Mouse (Mus musculus): ENCODE results near the gene Dop1b. TPM values are rescaled to one million over a fixed set of nuclear protein-coding genes. Genes with fewer than 3 reads are reported as not detected.
A peak's percentile ranks its signal among the peaks of the same experiment; 100 is the strongest.
"Not testable (repeated sequence)": the region's sequence is repeated elsewhere in the genome, so short reads cannot be mapped to it uniquely, and the experiment has no call there.

The Dop1b gene
- polyA plus RNA-seq, 1 experiment from 2014 or later, result 30.7 TPM

DNA sequence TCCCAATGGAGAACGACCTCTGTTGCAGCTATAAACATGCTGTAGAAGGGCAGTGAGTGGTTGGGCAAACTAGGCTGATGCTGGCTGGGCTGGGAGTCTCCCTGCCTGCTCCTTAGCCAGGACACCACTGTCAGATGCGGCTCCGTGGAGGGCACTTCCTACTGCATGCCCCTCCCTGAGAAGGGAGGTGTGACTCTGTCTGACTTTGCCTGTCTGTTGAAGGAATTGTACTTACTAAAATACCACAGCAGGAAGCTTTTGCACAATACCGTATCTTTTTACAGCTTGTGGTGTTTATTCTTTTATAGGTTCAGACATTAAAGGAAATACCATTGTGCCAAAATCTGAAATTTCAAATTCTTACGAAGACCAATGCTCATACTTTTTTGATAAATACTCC is 40.1 kb downstream of the Dop1b start:
- H3K27ac ChIP-seq, result peak overlapping the region; percentile 79
- 8% methylated on average over 5 of the region's 5 CpGs for WGBS (ENCODE audit: missing documents)
- H3K79me2 ChIP-seq (ENCODE audit: inconsistent target), result no peaks in the 10 kb centered on the region
- H3K36me3 ChIP-seq (ENCODE audit: inconsistent target), result peaks cover 31% of the 10 kb centered on the region
- no peak overlapping the region for H3K4me3 ChIP-seq (ENCODE audit: inconsistent target)

DNA sequence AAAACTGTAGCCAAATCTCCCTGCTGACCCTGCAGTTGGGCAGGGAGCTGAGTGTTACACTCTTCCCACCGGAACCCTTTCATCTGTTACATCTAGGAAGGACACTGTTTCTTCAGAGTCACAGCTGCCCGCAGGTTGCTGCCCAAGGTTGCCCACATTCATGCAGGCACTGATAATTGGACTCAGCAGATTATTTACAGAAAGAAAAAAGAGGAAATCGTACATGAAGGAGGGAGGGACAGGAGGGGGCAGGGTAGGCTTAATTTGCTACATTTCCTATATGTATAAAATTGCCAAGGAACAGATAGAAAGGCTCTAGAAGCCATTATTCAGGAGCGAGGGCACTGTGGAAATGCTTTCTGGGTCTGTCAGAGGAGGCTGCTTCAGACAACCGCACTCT is 44.9 kb downstream of the Dop1b start:
- 47% methylated on average over 5 of the region's 5 CpGs for WGBS (ENCODE audit: missing documents)
- Histone ChIP-seq H3K27ac (no peak overlapping the region), H3K4me3 (ENCODE audit: inconsistent target) (no peak overlapping the region), H3K79me2 (ENCODE audit: inconsistent target) (no peaks in the 10 kb centered on the region), H3K36me3 (ENCODE audit: inconsistent target) (peaks cover 70% of the 10 kb centered on the region)

DNA sequence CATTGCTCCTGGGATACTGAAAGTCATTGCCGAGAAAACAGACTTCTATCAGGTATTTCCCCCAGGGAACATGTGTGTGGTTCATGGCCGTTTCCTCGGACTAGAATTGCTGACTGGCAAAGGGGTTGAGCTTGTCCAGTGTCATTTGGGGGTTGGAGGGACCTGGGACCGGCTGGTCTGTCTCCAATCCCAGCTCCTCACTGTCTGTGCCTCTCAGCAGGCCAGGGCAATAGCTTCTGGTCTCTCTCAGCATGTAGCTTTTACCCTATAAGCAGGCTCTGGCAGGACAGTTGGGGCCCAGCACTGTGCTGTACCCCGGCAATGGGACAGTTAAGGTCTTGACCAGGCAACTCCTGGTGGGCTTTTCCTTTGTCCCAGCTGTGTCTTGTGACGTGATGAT is 51.7 kb downstream of the Dop1b start:
- WGBS (ENCODE audit: missing documents), result 93% methylated on average over 6 of the region's 6 CpGs
- Histone ChIP-seq H3K27ac (no peak overlapping the region), H3K36me3 (ENCODE audit: inconsistent target) (peaks cover 72% of the 10 kb centered on the region), H3K4me3 (ENCODE audit: inconsistent target) (no peak overlapping the region), H3K79me2 (ENCODE audit: inconsistent target) (no peaks in the 10 kb centered on the region)

DNA sequence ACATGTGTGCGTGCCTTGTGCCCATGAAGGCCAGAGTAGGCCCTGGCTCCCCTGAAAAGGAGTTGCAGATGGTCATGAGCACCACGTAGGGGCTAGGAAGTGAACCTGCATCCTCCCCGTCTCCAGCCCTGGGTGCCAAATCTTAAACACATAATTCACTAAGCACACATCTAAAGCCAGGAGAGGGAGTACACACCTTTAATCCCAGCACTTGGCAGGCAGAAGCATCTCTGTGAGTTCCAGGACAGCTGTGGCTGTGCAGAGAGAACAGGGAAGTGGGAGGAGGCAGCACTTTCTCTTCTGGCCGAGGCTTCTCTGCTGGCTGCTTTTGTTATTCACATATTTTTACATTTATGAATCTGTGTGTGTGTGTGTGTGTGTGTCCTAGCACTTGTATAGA is 52.9 kb downstream of the Dop1b start:
- no peaks in the 10 kb centered on the region for H3K79me2 ChIP-seq (ENCODE audit: inconsistent target)
- 77% methylated on average over 4 of the region's 4 CpGs for WGBS (ENCODE audit: missing documents)
- no peak overlapping the region for H3K4me3 ChIP-seq (ENCODE audit: inconsistent target)
- peaks cover 70% of the 10 kb centered on the region for H3K36me3 ChIP-seq (ENCODE audit: inconsistent target)
- H3K27ac ChIP-seq, result no peak overlapping the region

DNA sequence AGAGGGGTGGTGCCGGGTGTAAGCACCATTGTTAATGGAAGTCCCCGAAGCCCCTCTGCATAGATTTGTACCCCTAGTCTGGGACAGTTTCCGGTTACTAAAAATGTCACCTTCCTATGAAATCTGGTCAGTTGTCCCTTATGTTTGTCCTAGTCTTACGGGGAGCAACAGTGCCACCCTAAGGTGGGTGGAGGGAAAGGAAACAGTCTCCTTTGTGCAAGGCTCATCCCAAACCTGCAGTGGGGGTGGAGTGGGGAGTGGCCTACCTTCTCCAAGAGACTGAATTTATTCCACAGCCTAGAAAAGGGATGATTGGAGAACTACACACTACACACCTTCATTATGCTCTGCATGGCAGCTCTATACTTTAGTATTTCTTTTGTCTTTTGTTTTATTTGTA is 55.3 kb downstream of the Dop1b start:
- peak overlapping the region; percentile 35 for H3K27ac ChIP-seq

DNA sequence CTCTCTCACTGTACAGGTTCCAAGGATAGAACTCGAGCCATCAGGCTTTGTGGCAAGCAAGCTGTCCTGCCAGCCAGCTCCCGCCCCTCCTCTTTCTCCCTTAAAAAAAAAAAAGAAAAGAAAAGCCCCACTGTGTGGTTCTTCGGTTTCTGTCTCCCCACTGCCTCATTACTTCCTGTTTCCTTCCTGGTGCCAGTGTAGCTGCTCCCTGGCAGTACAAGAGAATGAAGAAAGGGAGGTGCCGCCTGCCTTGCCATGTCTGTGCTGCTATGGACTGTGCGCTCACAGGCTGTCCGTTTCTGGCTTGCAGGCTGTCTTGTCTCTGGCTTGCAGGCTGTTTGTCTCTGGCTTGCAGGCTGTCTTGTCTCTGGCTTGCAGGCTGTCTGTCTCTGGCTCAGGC is 55.8 kb downstream of the Dop1b start:
- H3K27ac ChIP-seq, result peak overlapping the region; percentile 35
- no peak overlapping the region for H3K4me3 ChIP-seq (ENCODE audit: inconsistent target)
- H3K36me3 ChIP-seq (ENCODE audit: inconsistent target), result peaks cover 63% of the 10 kb centered on the region
- WGBS (ENCODE audit: missing documents), result 20% methylated on average over 6 of the region's 6 CpGs
- no peaks in the 10 kb centered on the region for H3K79me2 ChIP-seq (ENCODE audit: inconsistent target)

More for the DNA sequence above, 55.3 kb downstream of the Dop1b start:
- peaks cover 69% of the 10 kb centered on the region for H3K36me3 ChIP-seq (ENCODE audit: inconsistent target)
- no peak overlapping the region for H3K4me3 ChIP-seq (ENCODE audit: inconsistent target)
- no peaks in the 10 kb centered on the region for H3K79me2 ChIP-seq (ENCODE audit: inconsistent target)
- WGBS (ENCODE audit: missing documents), result 64% methylated on average over 4 of the region's 4 CpGs

DNA sequence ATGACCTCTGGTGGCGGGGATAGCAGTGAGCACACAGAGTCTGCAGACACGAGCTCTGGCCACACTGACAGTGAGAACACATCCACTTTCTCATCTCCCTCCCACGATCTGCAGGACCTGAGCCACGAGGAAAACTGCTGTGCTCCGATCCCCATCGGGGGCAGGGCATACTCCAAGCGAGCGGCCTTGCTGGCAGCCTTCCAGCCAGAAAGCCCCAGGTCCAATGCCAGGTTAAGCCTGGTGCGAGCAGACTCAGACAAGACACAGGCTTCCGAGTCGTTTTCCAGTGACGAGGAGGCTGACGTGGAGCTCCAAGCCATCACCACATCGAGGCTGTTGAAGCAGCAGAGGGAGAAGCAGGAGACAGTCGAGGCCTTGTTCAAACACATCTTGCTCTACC is 57.9 kb downstream of the Dop1b start:
- no peak overlapping the region for H3K4me3 ChIP-seq (ENCODE audit: inconsistent target)
- H3K79me2 ChIP-seq (ENCODE audit: inconsistent target), result no peaks in the 10 kb centered on the region
- H3K36me3 ChIP-seq (ENCODE audit: inconsistent target), result peaks cover 53% of the 10 kb centered on the region
- H3K27ac ChIP-seq, result no peak overlapping the region
- 93% methylated on average over 15 of the region's 15 CpGs for WGBS (ENCODE audit: missing documents)

DNA sequence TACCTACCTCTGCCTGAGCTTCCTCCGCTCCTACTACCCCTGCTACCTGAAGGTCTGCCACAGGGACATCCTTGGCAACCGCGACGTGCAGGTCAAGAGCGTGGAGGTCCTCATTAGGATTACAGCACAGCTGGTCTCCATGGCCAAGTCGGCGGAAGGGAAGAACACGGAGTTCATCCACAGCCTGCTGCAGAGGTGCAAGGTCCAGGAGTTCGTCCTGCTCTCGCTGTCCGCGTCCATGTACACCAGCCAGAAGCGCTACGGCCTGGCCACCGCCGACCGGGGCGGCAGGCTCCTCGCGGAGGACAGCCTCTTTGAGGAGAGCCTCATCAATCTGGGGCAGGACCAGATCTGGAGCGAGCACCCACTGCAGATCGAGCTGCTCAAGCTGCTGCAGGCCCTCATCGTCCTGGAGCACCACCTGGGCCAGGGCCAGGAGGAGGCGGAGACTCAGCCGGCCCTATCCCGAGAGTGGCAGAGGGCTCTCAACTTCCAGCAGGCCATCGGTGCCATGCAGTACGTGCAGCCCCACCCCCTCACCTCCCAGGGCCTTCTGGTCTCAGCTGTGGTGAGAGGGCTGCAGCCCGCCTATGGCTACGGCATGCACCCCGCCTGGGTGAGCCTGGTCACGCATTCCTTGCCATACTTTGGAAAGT is 58.7 kb downstream of the Dop1b start:
- peaks cover 55% of the 10 kb centered on the region for H3K36me3 ChIP-seq (ENCODE audit: inconsistent target)
- WGBS (ENCODE audit: missing documents), result 96% methylated on average over 28 of the region's 32 CpGs
- no peaks in the 10 kb centered on the region for H3K79me2 ChIP-seq (ENCODE audit: inconsistent target)
- no peak overlapping the region for H3K4me3 ChIP-seq (ENCODE audit: inconsistent target)
- no peak overlapping the region for H3K27ac ChIP-seq

DNA sequence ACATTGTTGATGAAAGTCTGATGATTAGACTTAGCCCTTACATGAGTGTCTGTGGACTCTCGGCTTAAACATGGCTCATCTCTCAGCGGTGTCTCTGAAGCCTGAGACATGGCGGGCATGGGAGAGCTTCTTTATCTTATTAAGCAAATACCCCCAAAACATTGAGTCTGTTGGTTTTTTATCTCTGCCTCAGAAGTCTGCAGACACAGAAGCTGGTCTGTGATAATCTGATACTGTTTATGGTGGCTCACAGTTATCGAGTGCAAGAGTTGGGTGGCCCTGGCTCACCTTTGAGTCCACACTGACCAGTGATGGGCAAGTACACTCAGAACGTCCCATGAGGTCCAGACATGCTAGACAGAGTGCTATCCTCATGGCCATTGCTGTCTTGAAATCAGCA is 63.0 kb downstream of the Dop1b start:
- WGBS (ENCODE audit: missing documents), result 96% methylated on average over 4 of the region's 5 CpGs
- no peak overlapping the region for H3K4me3 ChIP-seq (ENCODE audit: inconsistent target)
- no peaks in the 10 kb centered on the region for H3K79me2 ChIP-seq (ENCODE audit: inconsistent target)
- H3K27ac ChIP-seq, result no peak overlapping the region
- peaks cover 67% of the 10 kb centered on the region for H3K36me3 ChIP-seq (ENCODE audit: inconsistent target)

DNA sequence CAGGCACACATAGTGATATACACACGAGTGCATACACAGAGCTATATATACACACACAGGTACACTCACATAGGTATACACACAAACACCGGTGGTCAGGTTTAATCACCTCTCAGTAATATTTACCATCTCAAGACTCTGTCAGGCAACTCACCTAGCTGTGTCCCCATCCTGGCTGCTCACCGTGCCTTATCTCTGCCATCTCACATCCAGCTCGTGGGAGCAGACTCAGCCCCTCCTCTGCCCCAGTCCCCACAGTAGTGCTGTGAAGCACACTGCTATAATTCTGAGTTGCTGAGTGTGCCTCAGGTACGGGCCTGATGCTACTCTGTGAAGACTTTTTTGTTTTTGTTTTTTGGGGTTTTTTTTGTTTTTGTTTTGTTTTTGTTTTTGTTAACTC is 64.8 kb downstream of the Dop1b start:
- H3K36me3 ChIP-seq (ENCODE audit: inconsistent target), result peaks cover 55% of the 10 kb centered on the region
- no peak overlapping the region for H3K4me3 ChIP-seq (ENCODE audit: inconsistent target)
- no peaks in the 10 kb centered on the region for H3K79me2 ChIP-seq (ENCODE audit: inconsistent target)
- 89% methylated on average over 5 of the region's 5 CpGs for WGBS (ENCODE audit: missing documents)
- H3K27ac ChIP-seq, result no peak overlapping the region

DNA sequence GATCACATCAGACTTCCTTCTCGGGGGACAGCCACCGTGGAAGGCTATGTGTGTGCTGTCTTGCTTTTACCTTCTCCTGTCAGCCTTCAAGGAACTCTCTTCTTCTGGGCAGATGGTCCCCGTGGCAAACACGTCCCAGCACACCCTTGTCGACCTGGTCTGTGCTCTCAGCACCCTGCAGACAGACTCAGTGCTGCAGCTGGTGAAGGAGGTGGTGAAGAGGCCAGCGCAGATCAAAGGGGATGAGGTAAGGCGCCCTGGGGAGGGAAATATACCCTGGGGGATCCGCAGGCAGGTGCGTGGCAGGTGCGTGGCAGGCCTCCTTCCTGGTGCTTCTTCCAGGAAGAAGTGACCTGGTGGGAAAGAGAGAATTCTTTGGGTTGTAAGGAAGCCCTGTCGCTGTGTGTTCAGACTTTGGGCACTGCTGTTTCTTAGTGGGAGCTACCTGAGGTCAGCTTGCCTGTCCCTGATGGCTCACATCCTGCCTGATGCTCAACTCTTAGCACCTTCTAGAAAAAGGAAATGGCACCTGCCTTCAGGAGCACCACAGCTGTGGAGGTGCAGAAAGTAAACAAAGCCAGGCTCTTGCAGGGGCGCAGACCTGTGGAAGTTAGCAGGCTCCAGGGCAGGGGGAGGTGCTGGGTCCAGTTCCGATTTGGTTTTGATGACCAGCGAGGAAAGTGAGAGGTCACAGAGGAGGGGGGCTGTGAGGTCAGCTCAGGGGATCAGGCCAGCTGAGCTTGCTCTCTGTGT is 65.7 kb downstream of the Dop1b start:
- H3K4me3 ChIP-seq (ENCODE audit: inconsistent target), result no peak overlapping the region
- no peak overlapping the region for H3K27ac ChIP-seq
- peaks cover 56% of the 10 kb centered on the region for H3K36me3 ChIP-seq (ENCODE audit: inconsistent target)
- WGBS (ENCODE audit: missing documents), result 88% methylated on average over 14 of the region's 14 CpGs
- no peaks in the 10 kb centered on the region for H3K79me2 ChIP-seq (ENCODE audit: inconsistent target)

DNA sequence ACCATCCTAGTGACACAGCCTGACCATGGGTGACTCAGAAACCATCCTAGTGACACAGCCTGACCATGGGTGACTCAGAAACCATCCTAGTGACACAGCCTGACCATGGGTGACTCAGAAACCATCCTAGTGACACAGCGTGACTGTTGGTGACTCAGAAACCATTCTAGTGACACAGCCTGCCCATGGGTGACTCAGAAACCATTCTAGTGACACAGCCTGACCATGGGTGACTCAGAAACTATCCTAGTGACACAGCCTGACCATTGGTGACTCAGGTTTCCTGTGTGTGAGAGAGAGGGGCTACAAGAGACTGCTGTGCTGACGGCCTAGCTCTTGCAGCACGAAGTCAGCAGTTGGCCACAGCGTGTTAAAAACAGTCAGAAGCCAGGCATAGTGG is 66.7 kb downstream of the Dop1b start:
- H3K36me3 ChIP-seq (ENCODE audit: inconsistent target), result peaks cover 61% of the 10 kb centered on the region
- not testable (repeated sequence) for H3K79me2 ChIP-seq (ENCODE audit: inconsistent target); H3K27ac ChIP-seq; H3K4me3 ChIP-seq (ENCODE audit: inconsistent target)
- 74% methylated on average over 4 of the region's 4 CpGs for WGBS (ENCODE audit: missing documents)

DNA sequence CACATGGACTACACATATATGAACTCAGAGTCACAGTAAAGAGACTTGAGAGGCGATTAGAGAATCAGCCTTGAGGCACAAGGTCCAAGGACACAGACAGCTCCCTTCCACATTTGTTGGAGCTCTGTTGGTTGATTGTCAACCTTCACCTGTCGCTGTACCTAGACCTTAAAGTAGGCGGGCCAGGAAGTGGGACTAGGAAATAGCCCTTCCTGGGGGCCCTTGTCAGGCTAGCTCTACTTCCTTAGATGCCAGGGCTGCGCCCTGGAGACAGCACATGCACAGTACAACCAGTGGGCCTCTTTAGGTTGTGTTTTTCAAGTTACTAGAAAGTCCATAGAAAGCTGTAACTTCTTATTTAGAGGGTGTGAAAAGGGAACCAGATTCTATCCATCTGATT is 67.8 kb downstream of the Dop1b start:
- Histone ChIP-seq H3K36me3 (ENCODE audit: inconsistent target) (peaks cover 61% of the 10 kb centered on the region), H3K4me3 (ENCODE audit: inconsistent target) (no peak overlapping the region), H3K27ac (no peak overlapping the region), H3K79me2 (ENCODE audit: inconsistent target) (no peaks in the 10 kb centered on the region)
- 66% methylated on average over 4 of the region's 4 CpGs for WGBS (ENCODE audit: missing documents)

DNA sequence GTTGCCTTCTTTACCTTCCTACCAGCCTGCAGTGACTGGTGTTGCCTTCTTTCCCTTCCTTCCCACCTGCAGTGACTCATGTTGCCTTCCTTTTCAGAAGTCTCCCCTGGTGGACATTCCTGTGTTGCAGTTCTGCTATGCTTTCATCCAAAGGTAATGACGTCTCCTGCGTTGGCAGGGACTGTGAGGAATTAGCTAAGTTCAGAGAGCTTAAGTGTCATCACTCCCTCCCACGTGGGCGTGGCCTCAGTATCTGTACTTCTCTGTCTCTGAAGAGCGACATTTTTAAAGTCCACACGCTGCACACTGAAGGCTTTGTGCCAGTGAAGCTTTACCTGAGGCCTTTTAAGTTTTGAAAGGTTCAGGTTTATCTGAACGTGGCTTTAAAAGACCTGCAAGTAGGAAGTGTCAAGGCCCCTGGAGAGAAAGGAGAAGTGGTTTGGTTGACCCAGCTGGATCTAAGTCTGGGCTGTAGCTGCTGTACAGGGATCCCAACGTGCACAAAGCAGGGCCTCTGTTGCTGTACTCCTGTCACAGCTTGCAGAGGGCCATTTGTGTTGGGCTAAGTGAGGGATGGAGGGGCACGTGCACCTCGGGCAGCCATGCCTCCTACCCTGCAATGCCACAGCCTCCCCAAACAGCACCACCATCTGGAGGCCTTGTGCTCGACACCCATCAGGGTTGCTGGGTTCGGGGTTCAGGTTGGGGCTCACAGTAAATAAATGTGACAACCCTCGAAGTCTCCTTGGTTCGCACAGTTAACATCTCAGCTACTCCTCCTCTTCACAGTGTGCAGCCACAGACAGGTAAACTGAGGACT is 69.2 kb downstream of the Dop1b start:
- Histone ChIP-seq H3K27ac (no peak overlapping the region), H3K79me2 (ENCODE audit: inconsistent target) (no peaks in the 10 kb centered on the region), H3K36me3 (ENCODE audit: inconsistent target) (peaks cover 49% of the 10 kb centered on the region), H3K4me3 (ENCODE audit: inconsistent target) (no peak overlapping the region)
- 32% methylated on average over 14 of the region's 14 CpGs for WGBS (ENCODE audit: missing documents)

DNA sequence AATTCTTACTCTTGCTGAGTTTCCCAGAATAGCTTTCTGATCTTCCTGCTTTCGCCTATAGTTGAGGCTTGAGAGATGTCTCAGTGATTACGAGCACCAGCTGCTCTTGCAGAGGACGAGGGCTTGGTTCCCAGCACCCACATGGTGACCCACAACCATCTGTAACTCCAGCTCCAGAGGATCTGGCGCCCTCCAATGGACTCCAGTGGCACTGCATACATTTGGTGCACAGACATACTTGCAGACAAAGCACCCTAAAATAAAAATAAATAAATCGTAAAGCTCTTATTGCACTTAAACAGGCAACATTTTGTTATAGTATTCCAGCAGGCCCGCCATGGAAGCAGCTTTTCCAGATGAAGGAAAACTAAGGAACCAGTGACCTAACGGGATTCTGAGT is 72.5 kb downstream of the Dop1b start:
- no peak overlapping the region for H3K27ac ChIP-seq
- 93% methylated on average over 7 of the region's 7 CpGs for WGBS (ENCODE audit: missing documents)
- no peak overlapping the region for H3K4me3 ChIP-seq (ENCODE audit: inconsistent target)
- no peaks in the 10 kb centered on the region for H3K79me2 ChIP-seq (ENCODE audit: inconsistent target)
- peaks cover 27% of the 10 kb centered on the region for H3K36me3 ChIP-seq (ENCODE audit: inconsistent target)

Data from macrophage (primary cell).